Mouse (Mus musculus): ENCODE results near the gene Trove2.
A peak's percentile ranks its signal among the peaks of the same experiment; 100 is the strongest.
"Not testable (repeated sequence)": the region's sequence is repeated elsewhere in the genome, so short reads cannot be mapped to it uniquely, and the experiment has no call there.

The Trove2 gene

DNA sequence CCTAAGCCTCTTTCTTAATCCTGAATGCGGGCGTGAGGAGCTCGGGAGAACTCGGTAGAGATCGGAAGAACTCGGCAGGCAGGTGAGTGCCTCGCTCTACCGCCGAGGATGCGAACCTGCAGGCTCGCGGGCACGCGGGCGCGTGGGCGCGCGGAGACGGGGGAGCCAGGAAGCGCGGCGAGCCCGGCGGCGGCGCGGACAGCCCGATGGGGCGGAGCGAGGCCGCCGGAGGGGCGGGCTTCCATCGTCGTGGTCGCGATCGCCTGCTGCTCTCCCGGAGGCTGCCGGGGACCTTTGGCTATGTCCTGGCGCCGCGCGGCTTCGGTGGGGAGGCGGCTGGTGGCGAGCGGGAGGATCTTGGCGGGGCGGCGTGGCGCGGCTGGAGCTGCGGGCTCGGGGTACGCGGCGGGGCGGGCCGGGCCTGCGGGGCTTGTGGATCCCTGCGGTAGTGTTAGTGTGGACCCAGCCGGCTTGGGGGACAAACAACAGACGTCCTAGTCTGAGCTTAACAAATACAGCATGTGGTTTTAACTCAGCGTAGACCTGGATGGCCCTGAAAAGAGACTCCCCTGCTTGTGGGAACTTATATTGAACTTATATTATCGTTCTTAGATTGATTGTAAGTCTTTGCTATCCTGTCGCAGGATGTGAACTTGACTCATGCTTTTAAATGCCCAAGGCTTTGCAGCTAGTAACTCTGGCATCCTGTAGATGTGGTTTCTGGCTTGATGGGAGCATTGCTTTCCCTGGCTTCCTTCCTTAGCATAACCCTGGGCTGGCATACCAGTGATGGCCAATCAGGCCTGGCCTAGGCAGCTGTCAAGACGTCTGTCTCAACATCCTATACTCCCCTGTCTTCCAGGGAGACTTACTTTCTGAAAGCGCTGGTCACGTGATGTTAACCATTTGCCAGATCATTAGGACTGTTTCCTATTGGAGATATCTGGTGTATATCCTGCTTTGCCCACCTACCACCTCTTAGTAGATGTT lies 37.2 kb downstream of the Trove2 start:
- peak; percentile 83 to 92 for DNase-seq (ENCODE audit: low spot score in 2 of 2)

- peak in 1 of 2 experiments; percentile 57 for DNase-seq (ENCODE audit: low spot score in 2 of 2)
Measured at GRCm38 (mm10) chr1:143738811-143739210, 38.1 kb downstream of the Trove2 start.

DNA sequence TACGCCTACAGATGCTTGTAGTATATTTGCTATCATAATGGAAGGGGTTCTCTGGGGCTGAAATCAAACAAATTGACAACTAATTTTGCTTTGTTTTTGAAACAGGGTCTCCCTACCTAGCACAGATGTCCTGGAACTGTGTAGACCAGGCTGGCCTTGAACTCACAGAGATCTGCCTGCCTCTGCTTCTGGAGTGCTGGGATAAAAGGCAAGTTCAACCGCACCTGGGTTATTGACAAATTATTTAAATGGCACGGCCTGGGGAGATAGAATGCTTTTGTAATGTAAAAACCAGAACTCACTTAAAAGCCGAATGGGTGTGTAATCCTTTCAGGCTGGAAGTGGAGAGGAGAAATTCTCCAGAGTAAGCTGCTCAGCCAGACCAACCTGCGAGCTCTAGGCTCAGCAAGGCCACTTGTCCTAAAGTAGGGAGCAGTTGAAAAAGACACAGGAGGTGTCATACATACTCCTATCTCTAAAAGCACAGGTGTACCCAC lies 42.9 kb downstream of the Trove2 start:
- peak in 1 of 2 experiments; percentile 30 for DNase-seq (ENCODE audit: low spot score in 2 of 2)

DNA sequence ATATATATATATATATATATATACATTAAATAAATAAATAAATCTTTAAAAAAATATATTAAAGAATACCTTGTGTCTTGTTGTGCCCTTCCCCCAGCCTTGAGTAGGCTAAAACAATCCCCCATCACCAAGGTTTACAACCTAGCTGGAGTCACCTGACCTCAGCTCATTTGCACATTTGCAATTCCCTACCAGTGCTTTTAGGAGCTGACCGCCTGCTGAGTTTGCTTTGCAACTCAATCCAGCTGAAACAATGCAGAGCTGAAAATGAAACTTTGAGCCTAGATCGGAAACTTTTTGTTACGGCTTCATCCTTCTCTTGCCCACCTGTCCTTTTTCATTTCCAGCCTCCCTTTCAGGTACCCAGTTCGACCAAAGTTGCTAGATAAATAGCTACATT lies 45.2 kb downstream of the Trove2 start:
- peak in 1 of 2 experiments; percentile 41 for DNase-seq (ENCODE audit: low spot score in 2 of 2)

GRCm38 (mm10) chr1:143730899-143731298 lies 46.0 kb downstream of the Trove2 start:
- DNase-seq (ENCODE audit: low spot score in 2 of 2) = peak; percentile 28 to 60

DNA sequence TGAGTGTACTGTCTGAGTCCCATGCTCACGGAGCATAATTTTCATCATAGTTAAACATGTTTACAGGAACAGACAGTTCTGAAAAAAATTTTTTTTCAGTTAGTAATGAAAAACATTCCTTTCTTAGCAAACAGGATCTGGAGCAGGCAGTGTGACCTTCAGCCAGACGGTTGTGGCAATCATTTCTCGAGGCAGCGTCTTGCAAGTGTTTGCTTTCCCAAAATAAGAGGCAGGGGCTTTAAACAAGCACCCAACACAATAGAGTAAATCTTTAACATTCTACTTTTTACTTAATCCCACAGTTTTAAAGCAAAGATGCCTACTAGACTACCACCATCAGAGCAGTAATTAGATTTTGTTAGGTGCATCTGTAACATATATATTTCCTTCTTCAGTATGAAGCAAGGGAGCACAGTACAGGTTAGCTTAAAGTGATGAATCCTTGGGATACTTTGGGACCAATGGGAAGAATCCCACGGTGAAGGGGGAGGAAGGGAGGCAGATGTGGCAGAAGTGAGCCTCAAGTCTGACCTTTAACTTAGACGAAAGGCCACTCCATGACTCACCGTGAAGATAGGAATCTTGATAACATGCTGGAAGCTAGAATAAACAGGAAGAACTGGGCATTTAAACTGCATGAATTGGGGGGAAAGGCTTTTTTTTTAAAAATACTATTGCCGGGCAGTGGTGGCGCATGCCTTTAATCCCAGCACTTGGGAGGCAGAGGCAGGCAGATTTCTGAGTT lies 49.0 kb downstream of the Trove2 start:
- no peak for DNase-seq (ENCODE audit: low spot score in 2 of 2)

GRCm38 (mm10) chr1:143724456-143725064 lies 52.3 kb downstream of the Trove2 start:
- DNase-seq (ENCODE audit: low spot score in 2 of 2) = no peak

DNA sequence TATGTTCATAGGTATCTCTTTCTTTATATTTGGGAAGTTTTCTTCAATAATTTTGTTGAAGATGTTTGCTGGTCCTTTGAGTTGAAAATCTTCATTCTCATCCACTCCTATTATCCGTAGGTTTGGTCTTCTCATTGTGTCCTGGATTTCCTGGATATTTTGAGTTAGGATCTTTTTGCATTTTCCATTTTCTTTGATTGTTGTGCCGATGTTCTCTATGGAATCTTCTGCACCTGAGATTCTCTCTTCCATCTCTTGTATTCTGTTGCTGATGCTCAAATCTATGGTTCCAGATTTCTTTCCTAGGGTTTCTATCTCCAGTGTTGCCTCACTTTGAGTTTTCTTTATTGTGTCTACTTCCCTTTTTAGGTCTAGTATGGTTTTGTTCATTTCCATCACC lies 60.8 kb downstream of the Trove2 start, which contains the start of gene Glrx2:
TSS of gene Glrx2 (plus strand) at position 301 of the 400 bp plus-strand sequence.
- not testable (repeated sequence) for DNase-seq (ENCODE audit: low spot score in 2 of 2)

DNA sequence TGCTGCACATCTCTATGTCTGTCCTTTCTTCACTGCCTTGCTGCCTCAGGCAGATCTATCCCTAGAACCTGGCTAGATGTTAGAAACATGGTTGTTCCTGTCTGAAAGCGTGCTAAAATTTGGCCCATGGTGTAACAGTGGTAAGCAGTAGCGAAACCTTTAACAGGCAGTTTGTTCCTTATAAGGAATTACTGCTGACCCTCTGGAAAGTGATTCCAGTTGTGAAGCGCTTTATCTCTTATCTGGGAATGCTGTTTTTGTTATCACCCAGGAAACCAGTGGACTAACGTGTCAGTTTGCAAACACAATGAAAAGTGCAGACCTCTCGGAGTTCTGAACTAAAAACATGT lies 66.3 kb downstream of the Trove2 start:
- DNase-seq (ENCODE audit: low spot score in 2 of 2) = peak in 1 of 2 experiments; percentile 7

- no peak for DNase-seq (ENCODE audit: low spot score in 2 of 2)
Measured at GRCm38 (mm10) chr1:143709966-143710626, 66.8 kb downstream of the Trove2 start.

GRCm38 (mm10) chr1:143708361-143708760 lies 68.5 kb downstream of the Trove2 start:
- DNase-seq (ENCODE audit: low spot score in 2 of 2) = no peak

DNA sequence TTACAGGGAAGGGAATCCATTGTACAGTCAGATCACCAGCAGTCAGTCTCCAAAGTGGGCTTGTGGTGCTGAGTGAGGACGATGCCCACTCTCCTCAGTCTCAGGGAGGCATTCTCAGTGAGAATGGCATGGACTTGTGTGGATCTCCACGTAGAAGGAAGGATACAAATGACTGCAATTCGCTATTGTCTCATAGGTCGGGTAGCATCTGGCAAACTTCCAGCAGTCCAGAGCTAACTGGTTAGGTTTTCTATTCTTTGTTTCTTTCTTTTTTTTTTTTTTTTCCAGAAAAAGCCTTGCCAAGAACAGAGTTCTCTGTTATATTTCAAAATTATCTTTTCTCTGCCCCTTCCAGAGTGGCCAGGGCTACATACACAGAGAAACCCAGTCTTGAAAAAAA lies 69.9 kb downstream of the Trove2 start:
- no peak for DNase-seq (ENCODE audit: low spot score in 2 of 2)

DNA sequence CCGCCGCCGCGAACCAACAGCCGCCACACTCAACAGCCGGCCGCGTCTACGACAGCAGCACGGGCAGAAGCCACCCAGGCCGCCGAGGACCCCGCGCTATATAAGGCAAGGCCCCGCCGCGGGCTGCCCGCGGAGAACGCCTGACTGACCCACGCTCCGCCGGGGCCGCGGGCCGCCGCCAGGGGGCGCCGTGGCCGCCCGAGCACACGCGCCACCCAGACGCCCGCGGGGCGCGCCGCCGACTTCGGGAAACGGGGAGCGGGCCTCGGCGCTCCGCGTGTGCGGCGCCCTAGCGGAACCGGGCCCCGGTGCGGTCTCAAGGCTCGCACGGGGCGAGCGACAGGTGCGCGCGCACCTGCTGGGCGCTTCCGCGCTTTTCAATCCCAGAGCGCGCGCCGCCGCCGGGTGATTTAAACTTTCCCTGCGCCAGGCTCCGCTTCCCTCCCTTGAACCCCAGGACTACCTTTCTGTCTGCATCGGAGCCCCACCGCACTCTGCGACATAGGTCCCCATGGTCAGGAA lies 74.1 kb downstream of the Trove2 start, which contains the start of gene Cdc73:
TSS of gene Cdc73 (minus strand) at position 153 of the 522 bp plus-strand sequence.
- DNase-seq (ENCODE audit: low spot score in 2 of 2) = peak; percentile 93 to 98

GRCm38 (mm10) chr1:143702141-143702740 lies 74.6 kb downstream of the Trove2 start:
- peak; percentile 38 to 70 for DNase-seq (ENCODE audit: low spot score in 2 of 2)

GRCm38 (mm10) chr1:143701736-143702135 lies 75.1 kb downstream of the Trove2 start:
- DNase-seq (ENCODE audit: low spot score in 2 of 2) = no peak

Data from spleen, postnatal 4 days (tissue).